Mouse (Mus musculus) 416B (cell line): ENCODE measurements around the gene Vezt.

Experiments used
- DNase-seq: peaks from one replicate; pipeline ENCODE4 v3.0.0; 2011; ENCODE audit warnings: low read depth

The Vezt gene

GRCm38 (mm10) chr10:94037596-94037995 lies 2.0 kb upstream of the Vezt start:
- DNase-seq: no peak

- DNase-seq: peak; percentile 45
These were observed 1.6 kb upstream of the Vezt start for GRCm38 (mm10) chr10:94037196-94037595.

- no peak for DNase-seq
These were observed 750 bp upstream of the Vezt start for GRCm38 (mm10) chr10:94036375-94036758.

- peak; percentile 67 for DNase-seq
These were observed 550 bp downstream of the Vezt start for GRCm38 (mm10) chr10:94034876-94035657.

- no peak for DNase-seq
These were observed 4.5 kb downstream of the Vezt start for GRCm38 (mm10) chr10:94031164-94031563.

GRCm38 (mm10) chr10:94028493-94028892 lies 7.1 kb downstream of the Vezt start:
- no peak for DNase-seq

GRCm38 (mm10) chr10:94025079-94025478 lies 10.5 kb downstream of the Vezt start:
- no peak for DNase-seq

GRCm38 (mm10) chr10:94021059-94021458 lies 14.6 kb downstream of the Vezt start:
- no peak for DNase-seq

GRCm38 (mm10) chr10:94020587-94020986 lies 15.0 kb downstream of the Vezt start:
- DNase-seq: peak; percentile 55

- DNase-seq: no peak
These were observed 18.2 kb downstream of the Vezt start for GRCm38 (mm10) chr10:94017455-94017854.

GRCm38 (mm10) chr10:94014200-94014599 lies 21.4 kb downstream of the Vezt start:
- peak; percentile 63 for DNase-seq

- DNase-seq: peak; percentile 84
These were observed 22.4 kb downstream of the Vezt start for GRCm38 (mm10) chr10:94013196-94013595.

GRCm38 (mm10) chr10:94011024-94011423 lies 24.6 kb downstream of the Vezt start:
- DNase-seq: no peak

- DNase-seq: peak; percentile 72
These were observed 25.5 kb downstream of the Vezt start for GRCm38 (mm10) chr10:94009991-94010679.

- DNase-seq: no peak
These were observed 27.3 kb downstream of the Vezt start for GRCm38 (mm10) chr10:94008356-94008755.

- DNase-seq: peak; percentile 76
These were observed 35.4 kb downstream of the Vezt start for GRCm38 (mm10) chr10:94000223-94000622.

- DNase-seq: peak; percentile 66
These were observed 36.3 kb downstream of the Vezt start for GRCm38 (mm10) chr10:93999357-93999756.

GRCm38 (mm10) chr10:93995100-93995499 lies 40.5 kb downstream of the Vezt start:
- DNase-seq: no peak

- DNase-seq: no peak
These were observed 41.5 kb downstream of the Vezt start for GRCm38 (mm10) chr10:93994136-93994535.

- DNase-seq: no peak
These were observed 50.3 kb downstream of the Vezt start for GRCm38 (mm10) chr10:93985357-93985756.

GRCm38 (mm10) chr10:93969306-93969705 lies 66.3 kb downstream of the Vezt start:
- no peak for DNase-seq

GRCm38 (mm10) chr10:93967486-93967885 lies 68.1 kb downstream of the Vezt start:
- DNase-seq: peak; percentile 37

GRCm38 (mm10) chr10:93954023-93954422 lies 81.6 kb downstream of the Vezt start:
- DNase-seq: no peak
